Mouse (Mus musculus): ENCODE results near the gene 4933405O20Rik. TPM values are rescaled to one million over a fixed set of nuclear protein-coding genes. Genes with fewer than 3 reads are reported as not detected.

The 4933405O20Rik gene
- total RNA-seq (2021): not detected
- long read RNA-seq, experiment 1: 0 reads
- long read RNA-seq, experiment 2: 0 reads

- no peak for DNase-seq
These were observed at the start of gene 4933405O20Rik for GRCm38 (mm10) chr7:50598890-50599289. 4933405O20Rik (plus strand) TSS chr7:50599190.

GRCm38 (mm10) chr7:50549572-50549971, 49.4 kb upstream of the 4933405O20Rik start:
- no peak for DNase-seq

DNA sequence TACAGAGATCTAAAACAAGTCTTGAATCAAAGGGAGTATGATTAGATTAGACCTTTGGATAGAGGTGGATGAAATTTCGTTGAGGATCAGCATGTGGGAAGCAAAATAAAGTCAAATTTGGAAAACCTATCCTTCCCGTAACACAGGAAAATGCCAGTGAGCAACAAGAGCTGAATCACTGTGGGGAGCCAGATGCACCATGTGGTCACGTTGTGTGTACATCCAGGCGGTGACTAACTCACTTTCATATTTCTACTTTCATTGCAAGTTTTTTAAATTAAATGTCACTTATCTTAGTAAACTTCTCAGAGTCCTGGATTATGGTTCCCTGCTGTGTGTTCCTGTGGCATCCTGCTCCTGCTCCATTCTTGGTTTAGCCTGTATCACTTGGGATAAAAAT, 47.6 kb upstream of the 4933405O20Rik start:
- DNase-seq: no peak

GRCm38 (mm10) chr7:50562708-50563107, 36.3 kb upstream of the 4933405O20Rik start:
- no peak for DNase-seq

- DNase-seq: no peak
These were observed 25.1 kb upstream of the 4933405O20Rik start for GRCm38 (mm10) chr7:50573841-50574240.

DNA sequence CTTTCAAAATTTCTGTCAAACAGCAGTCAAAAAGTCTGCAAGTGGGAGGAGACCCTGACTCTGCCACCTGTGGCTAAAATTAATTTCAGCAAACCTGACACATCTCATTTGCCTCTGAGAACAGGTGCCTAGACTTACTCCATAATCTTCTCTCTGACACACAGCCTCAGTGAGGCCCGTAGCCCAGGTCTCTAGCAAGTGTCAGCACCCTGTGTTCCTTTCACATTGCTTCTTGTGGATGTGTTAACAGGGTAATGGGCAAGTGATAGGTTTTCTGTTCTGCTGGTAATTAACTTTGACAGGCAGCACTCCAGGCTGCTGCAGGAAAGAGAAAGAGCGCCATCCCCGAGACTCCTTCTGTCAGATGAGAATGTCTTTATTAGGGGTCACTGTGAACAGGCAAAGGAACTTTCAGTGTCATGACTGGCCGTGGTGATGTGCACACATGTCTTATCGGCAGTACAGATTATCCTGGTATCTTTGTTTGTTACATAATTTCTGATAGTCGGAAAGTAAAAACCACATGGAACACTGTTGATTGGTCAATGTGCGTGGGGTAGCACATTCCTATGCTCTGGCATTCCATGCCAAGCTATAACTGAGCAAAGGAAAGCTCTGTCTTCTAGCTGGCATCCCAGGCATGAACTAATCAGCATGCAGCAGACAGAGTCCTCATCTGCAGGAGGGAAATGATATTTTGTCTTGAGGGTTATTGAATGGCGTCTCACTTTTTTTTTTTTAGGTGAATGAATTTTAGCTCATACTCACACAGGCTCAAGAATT, 10.2 kb upstream of the 4933405O20Rik start:
- DNase-seq: no peak

DNA sequence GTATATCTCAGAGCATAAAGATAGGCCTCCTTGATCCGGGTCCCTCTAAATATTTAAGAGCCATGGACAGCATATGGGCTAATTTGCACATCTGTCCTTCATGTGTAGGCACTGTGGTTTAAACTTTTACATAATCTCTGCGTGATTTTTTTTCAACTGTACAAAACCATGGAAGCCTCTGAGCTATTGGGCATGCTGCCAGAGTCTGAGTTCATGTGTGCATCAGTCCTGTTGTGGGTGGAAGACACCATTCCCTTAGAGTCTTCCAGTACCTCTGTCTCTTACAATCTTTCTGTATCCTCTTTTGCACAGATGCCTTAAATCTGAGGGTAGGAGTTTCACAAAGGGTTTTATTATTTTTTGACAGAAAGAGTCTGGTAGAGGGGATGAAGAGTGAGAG, 15.1 kb downstream of the 4933405O20Rik start:
- no peak for DNase-seq

GRCm38 (mm10) chr7:50629186-50629585, 30.2 kb downstream of the 4933405O20Rik start:
- no peak for DNase-seq

- DNase-seq: no peak
These were observed 34.2 kb downstream of the 4933405O20Rik start for GRCm38 (mm10) chr7:50633147-50633546.

Data from adrenal gland, postnatal 10 days (tissue).